29 mouse cellular contexts compared by ENCODE assay signal in the genomic region with DNA sequence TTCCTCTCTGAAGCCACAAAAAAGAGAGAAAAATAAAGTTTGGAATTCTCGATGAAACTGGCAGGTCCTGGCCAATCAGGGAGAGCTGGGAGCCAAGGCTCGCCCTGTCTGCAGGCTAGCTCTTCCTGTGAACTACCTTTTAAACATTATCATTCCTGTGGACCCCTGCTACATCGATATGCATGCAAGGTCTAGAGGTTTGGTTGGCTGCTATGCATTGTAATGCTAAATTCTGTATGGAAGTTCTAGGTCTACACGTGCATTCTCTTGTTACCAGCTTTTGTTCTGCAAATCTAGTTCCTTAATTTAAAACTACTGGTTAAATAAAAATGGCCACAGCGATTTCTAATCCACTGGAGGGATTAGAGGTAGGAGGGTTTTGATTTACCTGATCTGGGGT. TPM values are rescaled to one million over a fixed set of nuclear protein-coding genes. Genes with fewer than 3 reads are reported as not detected.
DNase-seq lines count a peak whose midpoint lies in the region; ATAC-seq and TF ChIP-seq lines count a peak whose summit lies in the region.
"Had no signal": no experiment of that assay in that cellular context is flagged by ENCODE, and none has a peak within 500 bp of the region (broad histone marks: within the 10 kb centered on the region; RNA-seq: fewer than 3 reads in every experiment).

No protein-coding gene starts in this region.

- no peak overlapping the region for H3K27ac ChIP-seq in forebrain, embryonic 11.5 days (ENCODE audit: low read depth, low read length)
- no peak overlapping the region for H3K27ac ChIP-seq in forebrain, embryonic 10.5 days
- H3K27ac ChIP-seq: embryonic facial prominence, embryonic 13.5 days; embryonic facial prominence, embryonic 15.5 days; forebrain, embryonic 12.5 days had no signal

- intact Hi-C loops in left cerebral cortex, postnatal 4 days (cut with DNase I) = no loop called here

- no peak overlapping the region for H3K9ac ChIP-seq in forebrain, embryonic 11.5 days (ENCODE audit: low read length)
- H3K9ac ChIP-seq: embryonic facial prominence, embryonic 13.5 days; embryonic facial prominence, embryonic 15.5 days; forebrain, embryonic 12.5 days had no signal

- peak; percentile 19 for DNase-seq in forebrain, embryonic 11.5 days (ENCODE audit: low spot score)
- no peak for DNase-seq in forebrain, embryonic 10.5 days (ENCODE audit: extremely low spot score, low spot score)
- DNase-seq in ES-CJ7 (ENCODE audit: low read depth, low spot score) = peak; percentile 90
- DNase-seq in R1 (ENCODE audit: low read depth, low spot score) = peak; percentile 96
- DNase-seq in thymus, postnatal 36 days = no peak
- no peak for DNase-seq in kidney, adult 18-20 months
- no peak for DNase-seq in left cerebral cortex, postnatal 4 days
- DNase-seq: adrenal gland, adult 8-10 months; adrenal gland, postnatal 14 days; adrenal gland, postnatal 36 days; B cell, adult 2 months; cerebellum, adult 11-12 months; cerebellum, adult 2 months; cerebellum, adult 9-10 months; cerebellum, postnatal 10 days; cerebellum, postnatal 25 days had no signal

- 0 out of 2 replicates have a peak, but pooled peaks cover 1% of the 10 kb centered on the region for H3K4me1 ChIP-seq in forebrain, embryonic 11.5 days (replicated peaks; ENCODE audit: control insufficient read depth, insufficient read depth, low read length)
- H3K4me1 ChIP-seq in forebrain, embryonic 10.5 days = peaks cover 14% of the 10 kb centered on the region
- H3K4me1 ChIP-seq in E14TG2a.4 (replicated peaks; ENCODE audit: low read depth, low read length) = peaks cover 86% of the 10 kb centered on the region

- no peaks in the 10 kb centered on the region for H3K9me3 ChIP-seq in forebrain, embryonic 11.5 days (ENCODE audit: control insufficient read depth, low read length)
- no peaks in the 10 kb centered on the region for H3K9me3 ChIP-seq in forebrain, embryonic 10.5 days
- no peaks in the 10 kb centered on the region for H3K9me3 ChIP-seq in E14TG2a.4 (ENCODE audit: low read length)
- H3K9me3 ChIP-seq: embryonic facial prominence, embryonic 13.5 days; embryonic facial prominence, embryonic 15.5 days; forebrain, embryonic 12.5 days; G1E had no signal

- ATAC-seq in forebrain, embryonic 11.5 days (replicated peaks; ENCODE audit: low FRiP score) = no peak
- ATAC-seq: activated CD4-positive, CD25-positive, alpha-beta regulatory T cell, adult 4 months; CD4-positive, CD25-positive, alpha-beta regulatory T cell, adult 4 months; forebrain, embryonic 14.5 days; forebrain, embryonic 16.5 days; Patski had no signal

- no peak for TF ChIP-seq CTCF in E14TG2a.4 (conservative IDR thresholded peaks at IDR 0.05; ENCODE audit: low read length)

- no peaks in the 10 kb centered on the region for H3K36me3 ChIP-seq in forebrain, embryonic 11.5 days (ENCODE audit: control insufficient read depth, insufficient read depth, low read length)
- no peaks in the 10 kb centered on the region for H3K36me3 ChIP-seq in forebrain, embryonic 10.5 days (replicated peaks)
- H3K36me3 ChIP-seq in E14TG2a.4 (ENCODE audit: insufficient read depth, low read length) = no peaks in the 10 kb centered on the region
- H3K36me3 ChIP-seq: embryonic facial prominence, embryonic 13.5 days; embryonic facial prominence, embryonic 15.5 days; forebrain, embryonic 12.5 days; G1E had no signal

- 56% methylated on average over 5 of the region's 5 CpGs for WGBS in forebrain, embryonic 11.5 days
- 50% methylated on average over 5 of the region's 5 CpGs for WGBS in forebrain, embryonic 10.5 days

- no peak overlapping the region for H3K4me2 ChIP-seq in forebrain, embryonic 11.5 days (ENCODE audit: low read depth, low read length, severe bottlenecking)
- H3K4me2 ChIP-seq: embryonic facial prominence, embryonic 13.5 days; embryonic facial prominence, embryonic 15.5 days; forebrain, embryonic 12.5 days had no signal

- no peaks in the 10 kb centered on the region for H3K27me3 ChIP-seq in forebrain, embryonic 11.5 days (ENCODE audit: control insufficient read depth, insufficient read depth, low read length)
- no peaks in the 10 kb centered on the region for H3K27me3 ChIP-seq in forebrain, embryonic 10.5 days (ENCODE audit: poor library complexity, severe bottlenecking)
- H3K27me3 ChIP-seq in E14TG2a.4 (ENCODE audit: insufficient read depth, low read length) = no peaks in the 10 kb centered on the region
- H3K27me3 ChIP-seq: embryonic facial prominence, embryonic 13.5 days; embryonic facial prominence, embryonic 15.5 days; forebrain, embryonic 12.5 days; Patski had no signal

- no peak overlapping the region for H3K4me3 ChIP-seq in forebrain, embryonic 11.5 days (ENCODE audit: low read depth, low read length)
- no peak overlapping the region for H3K4me3 ChIP-seq in forebrain, embryonic 10.5 days
- peak overlapping the region; percentile 66 for H3K4me3 ChIP-seq in E14TG2a.4 (replicated peaks; ENCODE audit: low read length)
- H3K4me3 ChIP-seq: embryonic facial prominence, embryonic 13.5 days; embryonic facial prominence, embryonic 15.5 days; erythroblast, embryonic 14.5 days; forebrain, embryonic 12.5 days had no signal

RNA-seq across cellular contexts. Expression of gene Slc5a11, which starts 3.1 kb away (rescaled TPM):
- polyA plus RNA-seq in forebrain, embryonic 11.5 days (2014; fragmentation: Nextera tagmentation; extraction: Ambion mirVana) = not detected in 2 replicates
- not detected in 2 replicates for polyA plus RNA-seq in forebrain, embryonic 10.5 days (2016; fragmentation: Nextera tagmentation; extraction: Ambion mirVana)
- total RNA-seq in left cerebral cortex, postnatal 4 days (2021) = not detected
- total RNA-seq: adrenal gland, adult 18-20 months; adrenal gland, postnatal 14 days; adrenal gland, postnatal 36 days; G1E had no signal
- polyA plus RNA-seq: embryonic facial prominence, embryonic 11.5 days; embryonic facial prominence, embryonic 13.5 days; erythroblast, embryonic 14.5 days; G1E; Patski had no signal

Comparison
In these comparisons a context has a peak if more than half of its experiments do, and no peak if none do; other contexts are left out.
1. DNase-seq: peak in forebrain, embryonic 11.5 days (single experiment), ES-CJ7 (single experiment) and R1 (single experiment); none in forebrain, embryonic 10.5 days (single experiment), thymus, postnatal 36 days (0 of 2), kidney, adult 18-20 months (single experiment) and left cerebral cortex, postnatal 4 days (single experiment).